Mouse (Mus musculus): ENCODE measurements around the gene Ndufs2. TPM values are rescaled to one million over a fixed set of nuclear protein-coding genes. Genes with fewer than 3 reads are reported as not detected.

Gene Ndufs2
- total and polyA plus RNA-seq, 2 experiments from 2014 or later, result 1,009 to 1,127 TPM

DNA sequence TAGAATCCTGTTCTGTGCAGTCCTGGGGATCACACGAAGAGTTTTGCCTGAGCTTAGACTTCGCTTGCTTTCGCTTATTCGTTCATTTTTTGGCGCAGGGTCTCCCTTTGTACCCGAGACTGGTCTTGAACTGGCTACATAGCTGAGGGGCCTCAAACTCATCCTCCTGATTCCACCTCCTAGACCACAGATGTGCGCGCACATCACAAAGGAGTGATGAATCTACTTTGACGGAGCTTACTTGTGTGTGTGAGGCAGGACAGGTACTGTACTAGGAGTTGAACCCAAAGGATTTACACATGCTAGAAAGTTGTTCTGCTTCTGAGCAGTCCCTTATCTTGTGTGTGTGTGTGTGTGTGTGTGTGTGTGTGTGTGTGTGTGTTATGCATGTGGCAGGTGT lies 60.4 kb downstream of the Ndufs2 start:
- H3K9me3 ChIP-seq (replicated peaks; ENCODE audit: control insufficient read depth, low read length), result no peaks in the 10 kb centered on the region
- no peaks in the 10 kb centered on the region for H3K27me3 ChIP-seq (ENCODE audit: control insufficient read depth, insufficient read depth, low read length)
- no peaks in the 10 kb centered on the region for H3K36me3 ChIP-seq (replicated peaks; ENCODE audit: control insufficient read depth, insufficient read depth, low read length)
- 93% methylated on average over 9 of the region's 9 CpGs for WGBS
- H3K9ac ChIP-seq (replicated peaks; ENCODE audit: low read depth, low read length), result no peak overlapping the region
- H3K27ac ChIP-seq (ENCODE audit: low read depth), result peak overlapping the region; percentile 95
- no peak overlapping the region for H3K4me2 ChIP-seq (ENCODE audit: low read depth, low read length)
- ATAC-seq (ENCODE audit: insufficient read depth, low read depth) (no peak), DNase-seq (ENCODE audit: low spot score) (no peak)
- no peak for TF ChIP-seq CTCF (IDR thresholded peaks at IDR 0.05; ENCODE audit: low read depth)
- TF ChIP-seq EP300 (IDR thresholded peaks at IDR 0.05; ENCODE audit: low read depth), result no peak
- H3K4me1 ChIP-seq (ENCODE audit: control insufficient read depth, insufficient read depth), result peaks cover 54% of the 10 kb centered on the region
- H3K4me3 ChIP-seq (ENCODE audit: low read depth, low read length), result no peak overlapping the region

DNA sequence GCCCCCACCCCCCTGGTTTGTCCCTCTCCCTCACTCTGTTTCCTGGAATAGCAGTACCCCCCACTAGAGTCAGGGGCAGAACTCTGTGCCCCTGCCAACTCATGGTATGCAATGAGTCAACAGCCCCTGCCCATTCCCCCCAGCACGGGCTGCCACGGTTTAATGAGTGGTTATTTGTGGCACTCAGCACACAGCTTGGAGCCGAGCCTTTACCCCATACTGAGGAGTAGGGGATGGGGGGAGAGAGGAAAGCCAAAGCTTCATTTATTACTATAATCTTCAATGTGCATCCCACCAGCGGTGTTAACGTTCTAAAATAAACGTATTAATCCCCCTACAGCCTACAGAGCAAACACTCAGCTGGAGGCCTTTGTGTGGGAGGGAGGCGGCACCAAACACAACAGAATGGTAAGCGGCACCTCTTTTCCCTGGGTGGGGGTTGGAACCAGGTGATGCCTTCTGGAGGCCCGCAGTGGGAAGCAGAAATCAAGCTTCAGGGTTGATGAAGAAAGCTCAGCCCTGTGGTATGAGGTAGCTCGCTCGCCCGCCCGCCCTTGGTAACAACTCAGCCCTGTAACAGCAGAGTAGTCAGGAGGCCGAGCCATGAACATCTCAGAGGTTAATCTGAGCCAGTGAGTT lies 61.6 kb downstream of the Ndufs2 start:
- Histone ChIP-seq H3K4me1 (ENCODE audit: control insufficient read depth, insufficient read depth) (peaks cover 64% of the 10 kb centered on the region), H3K4me3 (ENCODE audit: low read depth, low read length) (no peak overlapping the region), H3K27ac (ENCODE audit: low read depth) (peak overlapping the region; percentile 95), H3K27me3 (ENCODE audit: control insufficient read depth, insufficient read depth, low read length) (no peaks in the 10 kb centered on the region), H3K4me2 (ENCODE audit: low read depth, low read length) (peak overlapping the region; percentile 43), H3K9ac (replicated peaks; ENCODE audit: low read depth, low read length) (peak overlapping the region; percentile 22), H3K36me3 (replicated peaks; ENCODE audit: control insufficient read depth, insufficient read depth, low read length) (no peaks in the 10 kb centered on the region), H3K9me3 (replicated peaks; ENCODE audit: control insufficient read depth, low read length) (no peaks in the 10 kb centered on the region)
- WGBS, result 43% methylated on average over 14 of the region's 14 CpGs
- no peak; the same call in 1 of the 2 replicates for TF ChIP-seq EP300 (IDR thresholded peaks at IDR 0.05; ENCODE audit: low read depth)
- no peak for TF ChIP-seq CTCF (IDR thresholded peaks at IDR 0.05; ENCODE audit: low read depth)
- DNase-seq (ENCODE audit: low spot score) (no peak), ATAC-seq (ENCODE audit: insufficient read depth, low read depth) (peak; percentile 86)

DNA sequence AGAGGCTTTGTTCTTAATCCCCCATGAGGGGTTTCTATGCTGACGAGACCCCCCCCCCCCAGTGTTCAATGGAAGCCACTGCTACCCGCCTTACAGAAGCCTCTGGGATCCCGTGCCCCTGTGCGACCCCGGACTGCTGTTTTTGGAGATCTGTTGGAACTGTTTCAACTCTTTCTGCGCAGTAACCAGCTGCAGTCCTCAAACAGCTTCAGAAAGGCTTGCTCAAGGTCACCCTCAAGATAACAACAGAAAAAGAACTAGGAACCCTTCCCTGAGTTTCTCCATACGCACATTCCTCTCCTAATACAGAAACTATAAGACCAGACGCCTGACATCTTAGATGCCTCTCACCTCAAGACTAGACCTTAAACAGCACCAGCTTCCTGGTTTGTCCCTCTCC lies 62.1 kb downstream of the Ndufs2 start:
- WGBS, result 9% methylated on average over 8 of the region's 8 CpGs
- Histone ChIP-seq H3K27ac (ENCODE audit: low read depth) (peak overlapping the region; percentile 95), H3K27me3 (ENCODE audit: control insufficient read depth, insufficient read depth, low read length) (no peaks in the 10 kb centered on the region), H3K9me3 (replicated peaks; ENCODE audit: control insufficient read depth, low read length) (no peaks in the 10 kb centered on the region), H3K4me2 (ENCODE audit: low read depth, low read length) (peak overlapping the region; percentile 43), H3K9ac (replicated peaks; ENCODE audit: low read depth, low read length) (peak overlapping the region; percentile 22), H3K4me1 (ENCODE audit: control insufficient read depth, insufficient read depth) (peaks cover 62% of the 10 kb centered on the region), H3K36me3 (replicated peaks; ENCODE audit: control insufficient read depth, insufficient read depth, low read length) (no peaks in the 10 kb centered on the region), H3K4me3 (ENCODE audit: low read depth, low read length) (no peak overlapping the region)
- peak; percentile 83 for ATAC-seq (ENCODE audit: insufficient read depth, low read depth)
- peak; percentile 91 for DNase-seq (ENCODE audit: low spot score)
- TF ChIP-seq CTCF (IDR thresholded peaks at IDR 0.05; ENCODE audit: low read depth), result no peak
- TF ChIP-seq EP300 (IDR thresholded peaks at IDR 0.05; ENCODE audit: low read depth), result no peak; the same call in 1 of the 2 replicates

DNA sequence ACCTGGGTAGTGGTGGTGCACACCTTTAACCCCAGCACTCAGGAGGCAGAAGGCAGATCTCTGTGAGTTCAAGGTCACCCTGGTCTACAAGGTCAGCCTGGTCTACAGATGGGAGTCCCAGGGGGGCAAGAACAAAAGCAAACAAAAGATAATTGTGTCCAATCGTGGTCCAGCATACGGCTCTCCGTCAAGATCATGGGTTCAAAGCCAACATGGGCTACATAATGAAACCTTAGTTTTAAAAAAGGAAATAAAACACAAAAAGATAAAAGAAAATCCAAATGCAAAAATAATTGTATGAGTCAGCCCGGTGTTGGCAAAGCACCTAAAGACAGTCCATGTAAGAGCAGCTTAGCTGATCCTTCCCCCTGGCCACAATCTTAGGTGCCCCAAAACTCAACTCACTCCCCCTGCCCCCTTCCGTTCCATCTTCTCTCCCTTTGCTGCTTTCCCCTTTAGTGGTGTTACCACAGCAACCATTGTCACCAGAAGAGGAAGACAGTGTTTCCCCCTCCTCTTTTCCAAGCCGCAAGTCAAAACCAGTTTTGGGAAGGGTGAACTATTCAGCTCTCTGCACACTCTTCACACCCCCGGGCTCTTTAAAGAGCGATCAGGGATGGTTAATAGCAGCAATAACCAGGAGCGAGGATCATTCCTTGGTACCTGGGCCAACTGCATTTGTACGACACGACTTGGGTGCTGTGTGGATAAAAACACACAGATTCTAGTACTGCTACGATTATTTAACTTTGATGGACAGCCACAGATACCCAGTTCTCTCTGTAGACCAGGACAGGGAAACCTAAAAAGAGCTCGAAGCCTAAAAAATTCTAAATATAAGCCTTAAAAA lies 63.1 kb downstream of the Ndufs2 start:
- no peak overlapping the region for H3K9ac ChIP-seq (replicated peaks; ENCODE audit: low read depth, low read length)
- no peaks in the 10 kb centered on the region for H3K27me3 ChIP-seq (ENCODE audit: control insufficient read depth, insufficient read depth, low read length)
- H3K4me2 ChIP-seq (ENCODE audit: low read depth, low read length), result no peak overlapping the region
- peaks cover 60% of the 10 kb centered on the region for H3K4me1 ChIP-seq (ENCODE audit: control insufficient read depth, insufficient read depth)
- no peaks in the 10 kb centered on the region for H3K36me3 ChIP-seq (replicated peaks; ENCODE audit: control insufficient read depth, insufficient read depth, low read length)
- ATAC-seq (ENCODE audit: insufficient read depth, low read depth) (no peak), DNase-seq (ENCODE audit: low spot score) (no peak)
- 67% methylated on average over 13 of the region's 13 CpGs for WGBS
- no peaks in the 10 kb centered on the region for H3K9me3 ChIP-seq (replicated peaks; ENCODE audit: control insufficient read depth, low read length)
- TF ChIP-seq EP300 (IDR thresholded peaks at IDR 0.05; ENCODE audit: low read depth) (no peak), CTCF (IDR thresholded peaks at IDR 0.05; ENCODE audit: low read depth) (no peak)
- peak overlapping the region; percentile 95 for H3K27ac ChIP-seq (ENCODE audit: low read depth)
- no peak overlapping the region for H3K4me3 ChIP-seq (ENCODE audit: low read depth, low read length)

DNA sequence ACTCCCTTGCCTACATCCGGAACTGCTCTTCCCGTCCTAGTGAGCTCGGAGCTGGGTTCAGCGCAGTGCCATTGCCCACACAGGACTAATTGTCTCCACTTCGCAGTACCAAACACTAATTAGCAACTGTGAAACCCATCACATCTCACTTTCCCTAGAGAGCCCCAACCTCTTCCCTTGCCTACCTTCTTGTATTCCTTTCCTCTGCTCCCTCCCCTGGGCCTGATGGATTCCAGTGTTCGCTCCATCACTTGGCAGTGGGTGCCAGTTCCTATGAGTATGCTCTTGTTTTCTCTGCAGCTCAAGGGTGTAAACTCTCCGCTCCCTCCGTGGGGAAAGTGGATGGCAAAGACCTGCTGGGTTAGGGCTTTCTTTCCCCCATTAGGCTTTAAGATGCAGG lies 65.5 kb downstream of the Ndufs2 start:
- H3K27me3 ChIP-seq (ENCODE audit: control insufficient read depth, insufficient read depth, low read length), result no peaks in the 10 kb centered on the region
- H3K4me2 ChIP-seq (ENCODE audit: low read depth, low read length), result no peak overlapping the region
- H3K36me3 ChIP-seq (replicated peaks; ENCODE audit: control insufficient read depth, insufficient read depth, low read length), result no peaks in the 10 kb centered on the region
- peak overlapping the region; percentile 67 for H3K27ac ChIP-seq (ENCODE audit: low read depth)
- DNase-seq (ENCODE audit: low spot score) (no peak), ATAC-seq (ENCODE audit: insufficient read depth, low read depth) (no peak)
- peaks cover 51% of the 10 kb centered on the region for H3K4me1 ChIP-seq (ENCODE audit: control insufficient read depth, insufficient read depth)
- no peak overlapping the region for H3K4me3 ChIP-seq (ENCODE audit: low read depth, low read length)
- 61% methylated on average over 8 of the region's 8 CpGs for WGBS
- no peaks in the 10 kb centered on the region for H3K9me3 ChIP-seq (replicated peaks; ENCODE audit: control insufficient read depth, low read length)
- H3K9ac ChIP-seq (replicated peaks; ENCODE audit: low read depth, low read length), result no peak overlapping the region
- TF ChIP-seq EP300 (IDR thresholded peaks at IDR 0.05; ENCODE audit: low read depth) (no peak), CTCF (IDR thresholded peaks at IDR 0.05; ENCODE audit: low read depth) (no peak)

Other genes with a start within 250 kb of the Ndufs2 start
- gene Fcgr4, start 232.5 kb downstream of the Ndufs2 start, total RNA-seq (2014; rRNA removed; ENCODE audit: low replicate concordance), result 0.23 and 1.7 TPM in 2 replicates
- 0.60 and 1.0 TPM in 2 replicates for gene Fcgr4, start 232.5 kb downstream of the Ndufs2 start, polyA plus RNA-seq (2015; fragmentation: Nextera tagmentation; extraction: Ambion mirVana)
- 11.8 and 13.7 TPM in 2 replicates for gene Fcgr3, start 186.5 kb downstream of the Ndufs2 start, total RNA-seq (2014; rRNA removed; ENCODE audit: low replicate concordance)
- 8.2 and 10.8 TPM in 2 replicates for gene Fcgr3, start 186.5 kb downstream of the Ndufs2 start, polyA plus RNA-seq (2015; fragmentation: Nextera tagmentation; extraction: Ambion mirVana)
- 3.7 TPM in 1 of 2 replicates, not detected in the other for gene Cfap126, start 137.5 kb downstream of the Ndufs2 start, total RNA-seq (2014; rRNA removed; ENCODE audit: low replicate concordance)
- gene Cfap126, start 137.5 kb downstream of the Ndufs2 start, polyA plus RNA-seq (2015; fragmentation: Nextera tagmentation; extraction: Ambion mirVana), result 2.2 and 3.5 TPM in 2 replicates
- gene Sdhc, start 100.8 kb downstream of the Ndufs2 start, total RNA-seq (2014; rRNA removed; ENCODE audit: low replicate concordance), result 875 and 891 TPM in 2 replicates
- 754 and 772 TPM in 2 replicates for gene Sdhc, start 100.8 kb downstream of the Ndufs2 start, polyA plus RNA-seq (2015; fragmentation: Nextera tagmentation; extraction: Ambion mirVana)
- 1.6 and 2.0 TPM in 2 replicates for gene Mpz, start 100.7 kb downstream of the Ndufs2 start, total RNA-seq (2014; rRNA removed; ENCODE audit: low replicate concordance)
- 0.05 and 0.49 TPM in 2 replicates for gene Mpz, start 100.7 kb downstream of the Ndufs2 start, polyA plus RNA-seq (2015; fragmentation: Nextera tagmentation; extraction: Ambion mirVana)
- 40.2 and 48.7 TPM in 2 replicates for gene Pcp4l1, start 55.1 kb downstream of the Ndufs2 start, total RNA-seq (2014; rRNA removed; ENCODE audit: low replicate concordance)
- 161 and 164 TPM in 2 replicates for gene Pcp4l1, start 55.1 kb downstream of the Ndufs2 start, polyA plus RNA-seq (2015; fragmentation: Nextera tagmentation; extraction: Ambion mirVana)
- gene Nr1i3, start 37.4 kb downstream of the Ndufs2 start, total RNA-seq (2014; rRNA removed; ENCODE audit: low replicate concordance), result not detected in 2 replicates
- 0.27 and 0.30 TPM in 2 replicates for gene Nr1i3, start 37.4 kb downstream of the Ndufs2 start, polyA plus RNA-seq (2015; fragmentation: Nextera tagmentation; extraction: Ambion mirVana)
- gene Tomm40l, start 28.9 kb downstream of the Ndufs2 start, total RNA-seq (2014; rRNA removed; ENCODE audit: low replicate concordance), result 82.0 and 97.7 TPM in 2 replicates
- gene Tomm40l, start 28.9 kb downstream of the Ndufs2 start, polyA plus RNA-seq (2015; fragmentation: Nextera tagmentation; extraction: Ambion mirVana), result 56.0 and 64.6 TPM in 2 replicates
- gene Apoa2, start 26.3 kb downstream of the Ndufs2 start, total RNA-seq (2014; rRNA removed; ENCODE audit: low replicate concordance), result 14.5 TPM in 1 of 2 replicates, not detected in the other
- 4.0 and 4.5 TPM in 2 replicates for gene Apoa2, start 26.3 kb downstream of the Ndufs2 start, polyA plus RNA-seq (2015; fragmentation: Nextera tagmentation; extraction: Ambion mirVana)
- gene Fcer1g, start 17.0 kb downstream of the Ndufs2 start, total RNA-seq (2014; rRNA removed; ENCODE audit: low replicate concordance), result 22.7 and 60.5 TPM in 2 replicates
- 24.6 TPM in 2 replicates for gene Fcer1g, start 17.0 kb downstream of the Ndufs2 start, polyA plus RNA-seq (2015; fragmentation: Nextera tagmentation; extraction: Ambion mirVana)
- gene Adamts4, start 967 bp downstream of the Ndufs2 start, total RNA-seq (2014; rRNA removed; ENCODE audit: low replicate concordance), result 4.1 and 5.5 TPM in 2 replicates
- 3.8 and 3.9 TPM in 2 replicates for gene Adamts4, start 967 bp downstream of the Ndufs2 start, polyA plus RNA-seq (2015; fragmentation: Nextera tagmentation; extraction: Ambion mirVana)
- gene B4galt3, start 18.9 kb upstream of the Ndufs2 start, total RNA-seq (2014; rRNA removed; ENCODE audit: low replicate concordance), result 28.9 and 55.0 TPM in 2 replicates
- 32.6 and 34.3 TPM in 2 replicates for gene B4galt3, start 18.9 kb upstream of the Ndufs2 start, polyA plus RNA-seq (2015; fragmentation: Nextera tagmentation; extraction: Ambion mirVana)
- 32.7 and 52.4 TPM in 2 replicates for gene Ppox, start 29.8 kb upstream of the Ndufs2 start, total RNA-seq (2014; rRNA removed; ENCODE audit: low replicate concordance)
- 24.3 and 24.6 TPM in 2 replicates for gene Ppox, start 29.8 kb upstream of the Ndufs2 start, polyA plus RNA-seq (2015; fragmentation: Nextera tagmentation; extraction: Ambion mirVana)
- 20.0 and 27.3 TPM in 2 replicates for gene Usp21, start 36.6 kb upstream of the Ndufs2 start, total RNA-seq (2014; rRNA removed; ENCODE audit: low replicate concordance)
- 30.6 and 32.3 TPM in 2 replicates for gene Usp21, start 36.6 kb upstream of the Ndufs2 start, polyA plus RNA-seq (2015; fragmentation: Nextera tagmentation; extraction: Ambion mirVana)
- 74.9 and 140 TPM in 2 replicates for gene Ufc1, start 43.6 kb upstream of the Ndufs2 start, total RNA-seq (2014; rRNA removed; ENCODE audit: low replicate concordance)
- 109 and 113 TPM in 2 replicates for gene Ufc1, start 43.6 kb upstream of the Ndufs2 start, polyA plus RNA-seq (2015; fragmentation: Nextera tagmentation; extraction: Ambion mirVana)
- 20.8 and 27.1 TPM in 2 replicates for gene Dedd, start 77.8 kb upstream of the Ndufs2 start, total RNA-seq (2014; rRNA removed; ENCODE audit: low replicate concordance)
- gene Dedd, start 77.8 kb upstream of the Ndufs2 start, polyA plus RNA-seq (2015; fragmentation: Nextera tagmentation; extraction: Ambion mirVana), result 30.0 and 31.7 TPM in 2 replicates
- gene Nit1, start 94.3 kb upstream of the Ndufs2 start, total RNA-seq (2014; rRNA removed; ENCODE audit: low replicate concordance), result 39.6 and 41.5 TPM in 2 replicates
- 31.4 and 35.2 TPM in 2 replicates for gene Nit1, start 94.3 kb upstream of the Ndufs2 start, polyA plus RNA-seq (2015; fragmentation: Nextera tagmentation; extraction: Ambion mirVana)
- gene Pfdn2, start 94.3 kb upstream of the Ndufs2 start, total RNA-seq (2014; rRNA removed; ENCODE audit: low replicate concordance), result 9.3 and 9.7 TPM in 2 replicates
- 81.8 and 94.7 TPM in 2 replicates for gene Pfdn2, start 94.3 kb upstream of the Ndufs2 start, polyA plus RNA-seq (2015; fragmentation: Nextera tagmentation; extraction: Ambion mirVana)
- 0.19 and 3.2 TPM in 2 replicates for gene Klhdc9, start 109.4 kb upstream of the Ndufs2 start, total RNA-seq (2014; rRNA removed; ENCODE audit: low replicate concordance)
- 1.1 TPM in 2 replicates for gene Klhdc9, start 109.4 kb upstream of the Ndufs2 start, polyA plus RNA-seq (2015; fragmentation: Nextera tagmentation; extraction: Ambion mirVana)
- gene Nectin4, start 118.7 kb upstream of the Ndufs2 start, total RNA-seq (2014; rRNA removed; ENCODE audit: low replicate concordance), result 2.7 TPM in 1 of 2 replicates, not detected in the other
- gene Nectin4, start 118.7 kb upstream of the Ndufs2 start, polyA plus RNA-seq (2015; fragmentation: Nextera tagmentation; extraction: Ambion mirVana), result 0.07 and 0.14 TPM in 2 replicates
- 1.6 and 3.4 TPM in 2 replicates for gene Arhgap30, start 137.6 kb upstream of the Ndufs2 start, total RNA-seq (2014; rRNA removed; ENCODE audit: low replicate concordance)
- 0.52 and 0.79 TPM in 2 replicates for gene Arhgap30, start 137.6 kb upstream of the Ndufs2 start, polyA plus RNA-seq (2015; fragmentation: Nextera tagmentation; extraction: Ambion mirVana)
- gene Usf1, start 159.9 kb upstream of the Ndufs2 start, total RNA-seq (2014; rRNA removed; ENCODE audit: low replicate concordance), result 80.2 and 82.0 TPM in 2 replicates
- 47.7 and 48.8 TPM in 2 replicates for gene Usf1, start 159.9 kb upstream of the Ndufs2 start, polyA plus RNA-seq (2015; fragmentation: Nextera tagmentation; extraction: Ambion mirVana)
- gene Tstd1, start 167.5 kb upstream of the Ndufs2 start, total RNA-seq (2014; rRNA removed; ENCODE audit: low replicate concordance), result not detected in 2 replicates
- 1.1 and 2.5 TPM in 2 replicates for gene Tstd1, start 167.5 kb upstream of the Ndufs2 start, polyA plus RNA-seq (2015; fragmentation: Nextera tagmentation; extraction: Ambion mirVana)
- gene F11r, start 186.1 kb upstream of the Ndufs2 start, total RNA-seq (2014; rRNA removed; ENCODE audit: low replicate concordance), result 45.6 and 75.5 TPM in 2 replicates
- gene F11r, start 186.1 kb upstream of the Ndufs2 start, polyA plus RNA-seq (2015; fragmentation: Nextera tagmentation; extraction: Ambion mirVana), result 75.8 and 78.3 TPM in 2 replicates

Measured in heart, postnatal 0 days (tissue).